Mouse (Mus musculus): ENCODE results near the gene Synj2.
A peak's percentile ranks its signal among the peaks of the same experiment; 100 is the strongest.

Synj2 gene

DNA sequence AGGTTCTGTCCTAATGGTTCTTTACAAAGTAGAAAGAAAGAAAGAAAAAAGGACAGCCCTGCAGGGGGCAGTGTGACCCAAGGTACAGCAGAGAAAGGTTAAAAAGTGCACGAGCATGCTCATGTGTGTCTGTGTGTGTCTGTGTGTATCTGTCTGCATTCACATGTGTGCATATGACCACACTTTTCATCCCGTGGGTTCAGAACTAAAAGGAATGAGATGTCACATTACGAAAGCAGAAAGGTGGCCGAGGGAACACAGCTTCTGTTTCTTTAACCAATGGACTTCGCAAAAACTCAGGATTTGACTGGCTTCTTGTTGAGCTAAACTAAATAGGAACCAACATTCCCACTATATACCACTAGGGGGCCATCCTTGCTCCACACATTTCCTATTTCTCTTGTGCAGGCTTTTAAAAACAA, 113.9 kb downstream of the Synj2 start:
- DNase-seq (ENCODE audit: low read depth) = peak; percentile 84

DNA sequence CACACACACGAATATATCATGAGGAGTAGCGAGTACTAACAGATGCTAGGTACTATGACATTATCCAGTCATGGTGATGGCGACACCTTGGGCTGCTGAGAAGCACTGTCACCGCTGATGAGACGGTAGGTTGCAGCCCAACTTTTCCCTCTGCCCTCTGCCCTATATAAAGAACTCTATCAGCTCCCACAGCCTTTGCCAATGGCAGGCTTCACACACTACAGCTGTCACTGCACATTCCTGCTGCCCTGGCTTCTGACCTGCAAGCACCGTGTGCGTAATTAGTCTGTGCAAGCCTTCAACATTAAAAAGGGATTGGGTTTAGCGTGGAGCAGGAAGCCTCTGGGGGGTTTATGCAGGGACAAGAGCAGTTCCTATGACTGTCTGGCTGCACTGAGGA, 121.7 kb downstream of the Synj2 start:
- no peak for DNase-seq (ENCODE audit: low read depth)

DNA sequence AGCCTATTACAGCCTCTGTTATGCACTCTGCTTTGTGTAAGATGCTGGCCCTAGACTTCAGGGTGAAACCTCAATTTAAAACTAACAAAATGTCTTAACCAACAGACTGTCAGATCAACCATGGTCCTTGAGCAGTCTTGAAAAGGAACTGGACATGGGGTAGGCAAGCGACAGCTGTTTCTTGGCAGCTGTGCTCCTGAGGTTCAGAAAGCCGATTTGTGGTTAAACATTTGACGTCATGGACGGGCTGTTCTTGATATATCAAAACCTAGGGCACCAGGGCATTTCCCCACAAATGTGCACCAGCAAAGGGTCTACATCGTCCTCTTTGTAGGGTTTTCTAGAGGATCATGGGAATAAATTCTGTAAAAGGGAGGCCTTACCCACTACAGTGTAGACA, 122.5 kb downstream of the Synj2 start:
- DNase-seq (ENCODE audit: low read depth) = no peak

DNA sequence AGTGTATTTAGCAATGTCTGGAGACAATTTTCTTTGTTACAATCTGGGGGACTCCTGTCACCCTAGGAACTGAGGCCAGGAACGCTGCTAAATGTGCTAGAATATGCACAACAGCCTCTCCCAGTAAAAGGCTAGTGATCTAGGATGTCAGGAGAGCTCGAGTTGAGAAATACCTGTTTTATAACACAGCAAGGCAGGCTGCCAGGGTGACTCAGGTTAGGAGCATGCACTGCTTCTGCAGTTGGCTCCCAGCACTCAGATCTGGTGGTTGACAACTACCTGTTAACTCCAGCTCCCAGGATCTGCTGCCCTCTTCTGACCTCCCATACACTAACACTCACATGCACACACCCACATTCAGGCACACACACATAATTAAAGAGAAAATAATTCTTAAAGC, 124.9 kb downstream of the Synj2 start:
- peak; percentile 79 for DNase-seq (ENCODE audit: low read depth)

DNA sequence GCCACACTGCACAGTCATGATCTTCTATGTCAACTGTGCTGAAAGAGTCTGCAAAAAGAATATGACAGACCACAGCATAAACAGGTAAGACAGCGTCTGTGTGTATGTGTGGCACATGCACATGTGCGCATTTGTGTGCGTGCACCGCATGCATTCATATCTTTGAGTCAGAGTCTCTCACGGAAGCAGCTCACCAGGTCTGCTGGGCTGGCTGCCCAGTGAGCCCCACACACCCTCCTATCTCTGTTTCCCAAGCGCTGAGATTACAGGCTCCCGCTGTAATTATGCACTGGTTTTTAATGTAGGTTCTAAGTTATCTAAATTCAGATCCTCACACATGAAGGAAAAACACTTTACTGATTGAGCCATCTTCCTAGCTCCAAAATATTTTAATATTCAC, 126.5 kb downstream of the Synj2 start:
- no peak for DNase-seq (ENCODE audit: low read depth)

DNA sequence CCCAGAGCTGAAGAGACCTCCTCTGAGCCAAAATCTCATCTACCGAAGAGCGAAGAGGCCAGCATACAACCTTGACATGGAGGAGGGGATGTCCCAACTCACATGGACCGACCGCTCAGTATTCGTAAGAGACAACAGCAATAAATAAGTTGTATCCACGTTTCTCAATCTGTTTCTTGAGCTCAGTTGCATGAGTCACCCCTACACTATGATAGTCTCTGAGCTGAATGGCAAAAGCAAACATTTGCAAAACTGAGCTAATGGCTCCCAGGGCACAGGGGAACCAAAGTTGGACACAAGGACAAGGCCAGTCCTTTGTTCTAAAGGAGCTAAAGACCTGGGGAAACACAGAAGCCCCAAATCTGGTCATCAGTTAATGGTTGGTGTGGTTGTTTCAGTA, 128.8 kb downstream of the Synj2 start:
- peak; percentile 10 for DNase-seq (ENCODE audit: low read depth)

DNA sequence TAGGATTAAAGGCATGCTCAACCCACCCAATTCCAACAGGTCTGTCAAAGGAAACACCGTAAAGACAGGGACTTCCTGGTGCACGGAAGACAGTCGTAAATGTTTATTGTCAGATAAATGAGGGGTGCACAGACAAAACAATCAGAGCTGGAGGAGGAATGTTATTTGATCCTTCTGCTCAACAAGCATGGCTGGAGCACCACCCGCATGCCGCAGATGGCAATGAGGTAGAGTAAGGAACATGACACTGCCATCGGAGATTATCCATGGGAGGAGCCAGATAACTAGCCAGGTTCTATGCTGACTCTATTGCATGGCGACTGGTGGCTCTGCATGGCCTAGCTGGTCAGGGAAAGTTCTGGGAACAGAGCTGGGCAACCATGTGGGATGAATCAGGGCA, 132.3 kb downstream of the Synj2 start:
- no peak for DNase-seq (ENCODE audit: low read depth)

DNA sequence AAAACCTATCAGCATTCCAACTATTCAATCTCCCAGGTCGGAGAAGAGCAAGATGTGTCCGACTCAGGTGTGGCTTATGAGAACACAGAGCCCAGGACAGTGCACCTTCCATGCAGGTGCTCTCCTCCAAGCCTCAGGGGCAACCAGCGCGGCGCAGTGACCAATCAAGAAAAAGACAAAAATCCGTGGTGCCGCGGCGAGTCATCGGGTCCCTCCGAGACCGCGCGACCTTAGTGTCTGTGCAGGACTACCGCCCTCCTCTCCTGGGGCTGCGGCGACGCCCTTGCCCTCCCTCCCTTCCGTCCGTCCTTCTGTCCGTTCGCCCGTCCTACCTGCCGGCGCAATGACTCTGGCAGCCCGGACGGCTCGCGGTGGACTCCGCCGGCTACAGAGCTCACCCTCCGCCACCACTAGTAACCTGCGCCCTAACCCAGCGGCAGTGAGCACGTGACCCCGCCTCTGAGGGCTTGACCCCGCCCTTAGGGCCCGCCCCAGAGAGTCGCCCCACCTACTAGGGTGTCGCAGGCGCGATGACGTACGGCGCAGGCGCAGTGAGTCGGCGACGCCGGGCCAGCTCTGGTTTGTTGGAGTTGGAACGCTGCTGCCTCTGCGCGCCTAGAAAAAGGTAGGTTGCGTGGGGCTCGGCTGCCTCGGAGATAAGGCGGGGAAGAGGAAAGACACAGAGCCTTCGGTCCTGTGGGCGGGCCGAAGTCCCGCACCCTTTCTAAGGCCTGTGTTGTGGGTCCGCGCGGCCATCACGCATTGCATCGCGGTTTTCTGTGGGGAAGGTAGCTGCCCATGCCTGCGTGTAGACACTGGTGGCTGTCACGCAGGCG, 138.4 kb downstream of the Synj2 start, which contains the start of the genes Serac1 and Gtf2h5:
Gene Serac1, minus strand, starts transcription at position 455 of the 836 bp plus-strand sequence.
Gene Gtf2h5, plus strand, starts transcription at position 500 of the 836 bp plus-strand sequence.
- peak; percentile 99 for DNase-seq (ENCODE audit: low read depth)

DNA sequence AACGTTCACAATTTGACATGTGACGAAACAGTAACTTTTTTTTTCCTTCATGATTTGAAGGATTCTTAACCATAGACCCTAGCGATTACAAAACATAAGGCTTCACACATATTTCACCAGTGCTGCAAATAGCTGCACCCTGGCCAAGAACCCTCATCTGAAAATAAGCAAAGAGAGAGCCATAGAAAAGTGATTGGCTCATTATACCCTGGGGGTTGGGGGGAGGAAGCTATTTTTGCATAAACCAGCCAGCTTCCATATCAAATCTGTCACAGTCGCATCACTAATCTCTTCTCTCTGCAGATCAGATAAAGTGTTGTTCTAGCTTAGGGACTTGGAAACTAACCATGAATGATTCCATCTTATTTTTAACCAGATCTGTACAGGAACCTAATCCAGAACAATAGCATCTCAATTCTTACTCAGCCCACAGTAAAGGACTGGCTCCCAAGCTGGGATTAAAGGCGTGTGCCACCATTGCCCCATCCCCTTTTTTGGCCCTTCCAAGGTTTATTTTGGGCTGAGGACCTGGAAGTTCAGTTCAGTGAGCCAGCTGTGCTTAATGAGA, 142.3 kb downstream of the Synj2 start:
- DNase-seq (ENCODE audit: low read depth) = peak; percentile 18

DNA sequence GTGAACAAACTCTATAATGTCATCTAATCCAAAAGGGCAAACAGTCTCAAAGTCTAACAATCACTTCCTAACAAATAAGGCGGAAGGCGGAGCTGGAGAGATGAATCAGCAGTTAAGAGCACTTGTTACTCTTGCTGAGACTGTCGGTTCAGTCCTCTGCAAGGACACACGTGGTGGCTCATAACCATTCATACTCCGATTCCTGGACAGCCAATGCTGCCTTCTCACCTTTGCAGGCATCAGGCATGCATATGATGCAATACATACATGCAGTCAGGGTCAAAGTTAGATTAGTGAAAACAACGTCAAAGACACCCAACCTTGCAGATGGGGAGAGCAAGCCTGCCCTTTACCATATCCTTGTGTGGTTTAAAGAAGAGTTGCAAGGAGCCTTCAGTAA, 150.5 kb downstream of the Synj2 start:
- no peak for DNase-seq (ENCODE audit: low read depth)
